Mouse (Mus musculus) megakaryocyte-erythroid progenitor cell, adult 5-6 weeks (primary cell): ENCODE measurements around the gene Tspan11. TPM values are rescaled to one million over a fixed set of nuclear protein-coding genes. Genes with fewer than 3 reads are reported as not detected.

Experiments
- ATAC-seq: replicated peaks from 2 replicates; pipeline ENCODE4 v1.8.0; 2016; ENCODE audit warnings: mild to moderate bottlenecking, inconsistent platforms; ENCODE audit not compliant: severe bottlenecking, poor library complexity, low FRiP score, low TSS enrichment
- total RNA-seq, 2 experiments: library from RNA; stranded (forward) in 1 of 2; stranded (reverse) in 1 of 2; fragments of 200-1000, 215-1000 nt in 1 of 2; fragments of >200 nt in 1 of 2; fragmentation: Nextera tagmentation in 1 of 2; gene quantifications; 2 replicates each; pipeline ENCODE4 v1.2.3; 2014 to 2017

Gene Tspan11
- total RNA-seq (2014; fragmentation: Nextera tagmentation) (not detected in 2 replicates), total RNA-seq (2017) (not detected in 2 replicates)

DNA sequence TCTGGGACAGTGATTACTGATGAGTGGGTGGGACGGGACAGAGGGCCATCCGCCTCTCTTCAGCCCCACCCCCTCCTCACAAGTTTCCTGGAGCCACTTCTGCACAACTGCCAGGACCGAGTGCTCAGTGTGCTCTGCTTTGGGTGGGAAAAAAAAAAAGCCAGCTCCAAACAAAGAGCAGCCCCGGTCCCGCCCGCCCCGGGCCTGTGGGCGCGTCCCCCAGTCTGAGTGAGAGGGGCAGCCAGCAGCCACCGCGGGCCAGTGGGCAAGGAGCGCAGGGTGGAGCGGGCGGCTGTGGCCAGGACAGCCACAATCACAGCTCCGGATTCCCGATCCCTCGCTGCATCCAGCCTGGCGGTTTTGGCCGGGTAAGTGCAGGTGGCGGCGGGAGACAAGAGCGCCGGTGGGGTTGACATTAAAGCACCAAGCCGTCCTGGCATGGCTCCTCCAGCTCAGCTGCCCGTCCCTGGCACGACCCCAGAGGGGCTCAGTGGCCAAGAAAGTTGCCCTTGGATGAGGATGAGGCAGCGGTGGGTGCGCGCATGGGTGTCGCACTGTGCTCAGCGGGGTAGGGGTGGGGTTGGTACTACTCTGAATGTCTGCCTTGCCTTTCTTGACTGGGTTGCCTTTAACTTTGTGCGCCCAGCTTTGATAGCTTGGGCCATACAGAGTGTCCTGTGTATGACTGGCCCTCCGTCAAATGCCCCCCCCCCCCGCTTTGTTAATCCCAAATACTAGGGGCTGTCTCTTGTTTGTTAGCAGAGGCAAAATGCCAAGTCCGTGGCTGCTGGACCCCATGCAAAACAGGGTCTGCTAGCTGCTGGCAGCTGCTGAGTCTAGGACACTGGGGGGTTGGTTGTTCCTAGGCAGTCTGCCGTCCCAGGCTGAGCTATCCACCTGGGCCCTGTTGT is at the start of gene Tspan11:
Gene Tspan11, plus strand, starts transcription at position 79 of the 911 bp plus-strand sequence.
- no peak for ATAC-seq

DNA sequence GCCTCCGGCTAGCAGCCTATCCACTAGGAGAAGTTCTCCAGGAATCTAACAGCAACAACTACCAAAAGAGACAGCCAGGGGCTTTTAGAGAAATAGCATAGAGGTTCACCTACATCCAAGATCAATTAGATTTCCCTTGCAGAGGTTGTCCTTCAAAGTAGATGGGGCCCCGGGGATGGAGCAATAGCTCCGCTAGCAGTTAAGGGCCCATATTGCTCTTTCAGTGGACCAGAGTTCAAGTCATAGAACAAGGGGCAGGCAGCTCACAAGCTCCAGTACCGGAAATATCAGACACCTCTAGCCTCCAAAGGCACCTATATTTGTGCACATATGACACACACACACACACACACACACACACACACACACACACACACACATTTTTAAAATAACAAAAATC is 49.5 kb upstream of the Tspan11 start:
- no peak for ATAC-seq

DNA sequence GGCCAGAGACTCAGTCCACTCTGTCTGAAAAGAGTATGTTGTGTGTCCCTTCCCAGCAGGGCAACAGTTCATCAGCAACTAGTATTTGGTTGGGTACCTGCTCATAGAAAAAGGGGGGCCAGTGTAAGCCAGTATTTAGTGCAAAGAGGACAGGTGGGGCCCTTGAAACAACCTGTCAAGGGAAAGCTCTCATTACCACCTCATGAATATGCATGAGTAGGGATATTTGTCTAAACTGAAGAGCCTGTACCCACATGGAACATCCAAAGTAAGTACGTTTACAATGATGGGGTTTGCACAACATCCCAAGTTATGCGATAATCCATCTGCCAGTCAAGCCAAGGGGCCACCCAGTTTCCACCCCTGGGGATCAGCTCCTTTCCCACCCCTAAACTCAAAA is 47.9 kb upstream of the Tspan11 start:
- ATAC-seq = no peak

DNA sequence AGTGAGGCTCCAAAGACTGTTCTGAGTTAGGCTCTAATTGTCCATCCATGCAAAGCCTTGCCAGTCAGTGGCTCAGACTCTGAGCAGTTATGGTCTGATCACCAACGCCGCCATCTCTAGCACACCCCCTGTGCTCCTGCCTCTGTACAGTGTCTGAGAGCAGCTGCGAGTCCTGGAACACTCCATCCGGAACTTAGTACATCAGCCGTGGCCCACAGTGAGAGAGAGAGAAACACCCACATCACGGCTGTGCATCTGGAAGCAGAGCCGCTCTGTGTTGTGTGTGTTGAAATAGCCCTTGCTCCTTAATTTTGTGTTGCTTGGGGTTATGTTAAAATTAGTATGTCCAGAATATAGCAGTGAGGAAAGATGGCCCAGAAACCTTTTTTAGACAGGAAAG is 47.2 kb upstream of the Tspan11 start:
- ATAC-seq = no peak

DNA sequence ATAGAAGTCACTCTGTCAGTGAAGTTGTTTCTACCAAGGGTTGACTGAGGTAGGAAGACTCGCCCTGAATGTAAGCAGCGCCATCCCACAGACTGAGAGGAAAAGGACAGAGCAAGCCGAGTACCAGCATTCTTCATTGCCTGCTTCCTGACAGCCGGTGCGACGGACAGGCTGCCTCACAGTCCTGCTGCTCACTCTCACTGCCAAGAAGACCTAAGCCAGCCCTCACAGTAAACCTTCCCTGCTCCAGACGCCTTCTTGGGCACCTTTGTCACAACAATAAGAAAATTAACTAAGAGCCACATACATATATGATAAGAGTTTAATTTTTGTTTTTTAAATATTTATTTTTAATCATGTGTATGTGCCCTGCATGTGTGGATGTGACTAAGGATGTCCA is 46.1 kb upstream of the Tspan11 start:
- no peak for ATAC-seq

DNA sequence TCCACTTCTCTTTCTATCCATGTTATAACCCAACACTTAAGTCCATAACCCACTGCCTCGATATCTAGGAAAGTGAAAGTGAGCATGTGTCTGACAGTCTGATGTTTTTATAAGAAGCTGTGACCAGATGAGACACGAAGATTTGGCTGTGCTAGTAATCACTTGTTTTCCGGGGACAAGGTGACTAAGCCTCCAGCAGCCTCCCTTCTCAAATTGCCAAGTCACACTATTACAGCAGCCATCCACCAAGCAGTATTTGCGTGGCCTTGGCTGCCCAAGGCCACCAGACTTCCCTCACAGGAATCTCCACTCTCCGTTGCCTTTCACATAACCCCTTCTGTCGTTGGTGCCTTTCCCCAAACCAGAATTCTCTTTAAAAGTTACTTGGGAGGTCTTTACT is 40.9 kb upstream of the Tspan11 start:
- no peak for ATAC-seq

DNA sequence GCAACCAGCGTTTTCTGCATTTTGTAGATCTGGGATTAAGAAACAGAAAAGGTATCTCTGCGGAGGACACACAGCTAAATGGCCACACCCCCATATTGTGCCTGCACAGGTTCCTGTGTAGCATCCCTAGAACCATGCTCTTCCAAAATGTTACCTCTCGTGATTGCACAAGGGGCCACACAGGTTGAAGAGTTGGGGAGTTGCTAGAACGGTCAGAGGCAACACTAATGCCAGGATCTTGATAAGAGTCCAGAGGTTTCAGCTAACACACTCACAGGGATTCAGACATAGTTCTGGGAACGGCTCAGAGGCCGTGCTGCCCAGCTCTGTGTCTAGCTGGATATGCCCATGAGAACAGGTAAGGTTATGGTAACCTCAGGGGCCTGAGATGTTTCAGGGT is 37.9 kb upstream of the Tspan11 start:
- ATAC-seq = no peak

DNA sequence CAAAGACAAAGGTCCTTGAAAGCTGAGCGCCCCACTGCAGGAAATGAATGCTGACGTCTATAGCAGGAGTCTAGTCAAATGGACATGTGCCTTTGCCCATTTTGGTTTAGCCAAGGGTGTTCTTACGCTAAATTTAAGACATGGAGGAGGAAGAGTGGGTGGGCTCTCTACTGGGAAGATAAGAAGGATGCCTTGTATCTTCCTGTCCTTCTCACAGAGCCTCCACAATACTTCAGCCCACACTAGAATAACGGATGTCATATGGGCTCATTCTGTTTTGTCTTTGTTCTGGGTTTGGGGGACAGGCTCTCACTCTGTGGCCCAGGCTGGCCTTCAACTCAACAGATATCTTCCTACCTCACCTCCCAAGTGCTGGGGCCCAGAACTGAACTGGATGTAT is 35.8 kb upstream of the Tspan11 start:
- ATAC-seq = no peak

DNA sequence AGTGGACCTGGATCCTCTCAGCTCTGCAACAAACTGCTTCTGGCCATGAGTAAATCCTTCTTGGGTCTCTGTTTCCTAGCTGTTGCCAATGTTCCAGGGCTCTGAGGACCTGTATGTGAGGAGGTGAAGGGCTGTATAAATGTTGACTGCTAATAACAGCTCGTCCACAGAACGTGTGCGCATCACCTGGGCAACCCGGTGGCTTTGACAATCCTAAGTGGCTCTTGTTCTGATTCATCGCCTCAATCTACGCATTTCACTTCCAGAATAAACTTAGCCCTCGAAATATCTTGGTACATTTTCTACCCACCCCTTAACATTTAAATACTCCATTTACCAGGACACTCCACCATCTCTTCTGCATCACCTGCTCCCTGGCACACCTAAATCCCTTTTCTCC is 34.1 kb upstream of the Tspan11 start:
- ATAC-seq = no peak

DNA sequence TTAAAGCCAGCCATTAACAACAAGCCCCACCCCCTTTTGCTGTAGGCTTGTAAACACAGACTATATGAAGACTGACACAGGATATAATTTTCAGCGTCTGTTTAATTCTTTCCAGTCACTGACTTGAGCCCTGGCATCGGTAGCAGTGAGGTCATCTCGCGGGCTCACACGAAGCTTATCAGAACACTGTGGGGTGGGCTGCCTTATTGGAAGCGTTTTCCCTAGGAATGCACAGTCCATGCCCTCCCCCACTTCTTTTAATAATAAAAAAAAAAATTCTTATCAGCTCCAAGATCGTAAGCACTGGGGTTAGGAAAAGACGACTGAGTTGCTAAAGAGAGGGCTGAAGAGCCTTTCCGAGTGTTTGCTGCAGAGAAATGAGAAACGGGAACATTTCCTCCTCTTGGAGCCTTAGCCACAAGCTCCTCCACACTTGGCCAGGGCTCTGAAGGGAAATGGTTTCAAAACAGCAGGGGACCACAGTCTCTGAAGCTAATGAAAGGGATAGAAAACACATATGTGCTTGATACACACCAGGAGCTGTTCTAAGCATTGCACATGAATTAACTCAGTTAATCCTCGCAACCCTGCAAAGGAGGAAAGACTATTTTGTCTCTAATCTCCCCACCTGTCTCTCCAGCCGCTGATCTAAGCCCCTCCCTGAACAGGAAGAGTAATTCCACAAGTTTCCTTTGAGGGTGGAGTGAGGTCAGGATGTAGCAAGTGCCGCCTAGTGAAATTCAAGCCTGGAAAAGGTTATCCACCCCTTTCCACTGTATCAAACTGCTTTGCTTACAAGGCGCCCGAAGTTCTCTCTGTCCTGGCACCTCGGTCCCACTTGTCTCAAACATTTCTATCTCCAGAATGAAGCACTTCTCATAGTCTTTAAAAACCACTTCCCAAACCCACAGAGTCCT is 33.4 kb upstream of the Tspan11 start:
- ATAC-seq = no peak

DNA sequence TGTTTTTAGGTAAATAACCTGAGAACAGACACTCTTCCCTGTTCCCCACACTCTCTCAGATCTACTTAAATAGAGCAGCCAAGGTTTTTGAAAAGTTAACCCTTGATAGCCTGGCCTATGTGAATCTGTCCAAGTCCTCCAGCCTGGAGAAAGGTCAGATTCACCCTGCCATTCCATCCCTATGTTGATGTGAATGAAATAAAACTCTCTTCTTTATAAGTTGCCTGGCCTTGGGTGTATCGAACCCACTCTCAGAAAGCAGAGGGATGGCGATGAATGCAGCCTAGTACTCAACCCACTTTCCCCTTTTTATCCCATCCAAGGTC is 32.7 kb upstream of the Tspan11 start:
- ATAC-seq = no peak

DNA sequence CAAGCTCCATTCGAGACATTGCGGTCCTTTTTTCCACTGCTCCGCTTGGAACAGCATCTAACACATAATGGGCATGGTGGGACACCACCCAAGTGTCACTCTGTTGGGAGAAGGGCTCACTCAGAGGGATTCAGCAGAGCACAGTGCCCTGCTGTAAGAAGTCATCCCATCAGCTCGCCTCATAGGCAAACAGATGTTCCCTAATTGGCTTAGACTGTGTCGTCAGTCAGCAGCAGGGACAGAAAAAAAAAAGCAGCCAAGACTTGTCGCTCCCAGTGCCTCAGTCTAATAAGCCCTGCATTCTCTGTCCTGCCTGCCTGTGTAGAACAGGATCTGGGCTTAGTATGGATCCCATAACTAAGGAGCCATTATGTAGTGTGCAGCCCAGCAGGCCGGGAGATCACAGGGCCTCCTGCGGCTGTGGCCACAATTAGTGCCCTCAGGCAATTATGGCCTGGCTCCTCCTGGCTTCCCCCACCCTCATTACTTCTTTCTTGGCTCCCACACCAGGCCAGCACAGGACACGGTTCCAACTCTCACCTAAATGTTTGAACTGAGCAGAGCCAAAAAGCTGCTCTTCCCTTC is 31.6 kb upstream of the Tspan11 start:
- no peak for ATAC-seq

DNA sequence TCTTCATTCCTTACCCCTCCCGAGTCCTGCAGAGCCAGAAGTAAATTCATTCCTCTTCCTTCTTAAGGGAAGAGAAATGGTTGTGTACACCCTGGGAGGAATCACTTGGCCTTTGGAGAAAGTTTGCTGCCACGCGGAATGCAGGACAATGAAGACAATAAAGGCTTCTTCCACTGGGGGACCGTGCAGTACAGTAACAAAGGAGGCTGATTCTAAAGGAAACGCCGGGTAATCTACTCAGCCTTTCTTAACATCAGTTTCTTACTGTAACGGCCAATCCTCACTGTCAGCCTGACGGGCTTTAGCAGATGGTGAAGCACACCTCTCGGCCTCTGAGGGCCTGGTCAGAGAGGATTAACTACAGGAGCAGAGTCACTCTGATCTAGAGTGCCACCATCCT is 25.4 kb upstream of the Tspan11 start:
- ATAC-seq = no peak

DNA sequence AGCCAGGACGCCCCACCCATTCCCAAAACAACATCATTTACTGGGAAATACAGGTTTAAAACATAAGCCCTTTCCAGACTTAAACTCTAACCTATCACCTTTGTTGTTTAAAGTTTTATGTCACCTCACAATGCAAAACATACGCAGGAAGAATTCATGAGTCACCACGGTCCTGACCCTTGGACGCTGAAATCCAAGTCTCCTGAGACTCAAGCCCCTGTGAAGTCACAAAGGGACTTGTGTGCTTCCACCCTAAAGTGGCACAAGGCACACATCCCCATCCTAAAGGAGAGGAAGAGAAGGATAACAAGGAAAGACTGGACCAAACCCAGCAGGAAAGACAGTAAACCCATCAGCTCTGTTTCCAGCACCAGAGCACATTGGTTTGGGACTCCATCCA is 22.0 kb upstream of the Tspan11 start:
- no peak for ATAC-seq

DNA sequence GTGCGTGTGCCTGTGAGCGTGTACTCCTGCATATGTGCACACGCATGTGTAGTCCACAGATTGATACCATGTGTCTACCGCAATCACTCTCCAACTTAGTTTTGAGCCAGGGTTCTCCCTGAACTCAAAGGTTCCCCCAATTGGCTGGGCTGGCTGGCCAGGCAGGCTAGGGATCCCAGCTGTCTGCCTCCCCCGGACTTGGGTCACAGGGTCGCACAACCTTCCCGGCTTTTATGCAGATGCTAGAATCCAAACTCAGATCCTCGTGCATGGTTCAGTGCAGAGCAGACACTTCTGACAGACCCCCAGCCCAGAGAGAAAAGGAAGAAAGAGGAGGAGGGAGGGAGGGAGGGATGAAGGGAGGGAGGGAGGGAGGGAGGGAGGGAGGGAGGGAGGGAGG is 18.8 kb upstream of the Tspan11 start:
- no peak for ATAC-seq

DNA sequence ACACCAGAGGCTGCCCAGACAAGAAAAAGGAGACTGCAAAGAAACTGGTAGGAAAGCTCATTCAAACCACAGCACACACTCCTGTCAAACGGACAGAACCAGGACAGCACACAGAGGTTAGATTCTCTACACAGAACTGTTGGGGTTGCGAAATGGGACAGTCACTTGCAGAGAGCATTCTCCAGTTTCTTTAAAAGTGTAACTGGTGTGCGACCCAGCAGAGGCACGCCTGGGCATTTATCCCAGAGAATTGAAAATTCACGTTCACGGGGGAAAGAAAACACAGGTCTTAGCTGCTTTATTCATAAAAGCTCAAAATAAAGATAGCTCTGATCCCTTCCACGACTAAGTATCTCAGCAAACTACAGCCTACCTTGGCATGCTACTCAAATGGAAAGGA is 18.3 kb upstream of the Tspan11 start:
- no peak for ATAC-seq

DNA sequence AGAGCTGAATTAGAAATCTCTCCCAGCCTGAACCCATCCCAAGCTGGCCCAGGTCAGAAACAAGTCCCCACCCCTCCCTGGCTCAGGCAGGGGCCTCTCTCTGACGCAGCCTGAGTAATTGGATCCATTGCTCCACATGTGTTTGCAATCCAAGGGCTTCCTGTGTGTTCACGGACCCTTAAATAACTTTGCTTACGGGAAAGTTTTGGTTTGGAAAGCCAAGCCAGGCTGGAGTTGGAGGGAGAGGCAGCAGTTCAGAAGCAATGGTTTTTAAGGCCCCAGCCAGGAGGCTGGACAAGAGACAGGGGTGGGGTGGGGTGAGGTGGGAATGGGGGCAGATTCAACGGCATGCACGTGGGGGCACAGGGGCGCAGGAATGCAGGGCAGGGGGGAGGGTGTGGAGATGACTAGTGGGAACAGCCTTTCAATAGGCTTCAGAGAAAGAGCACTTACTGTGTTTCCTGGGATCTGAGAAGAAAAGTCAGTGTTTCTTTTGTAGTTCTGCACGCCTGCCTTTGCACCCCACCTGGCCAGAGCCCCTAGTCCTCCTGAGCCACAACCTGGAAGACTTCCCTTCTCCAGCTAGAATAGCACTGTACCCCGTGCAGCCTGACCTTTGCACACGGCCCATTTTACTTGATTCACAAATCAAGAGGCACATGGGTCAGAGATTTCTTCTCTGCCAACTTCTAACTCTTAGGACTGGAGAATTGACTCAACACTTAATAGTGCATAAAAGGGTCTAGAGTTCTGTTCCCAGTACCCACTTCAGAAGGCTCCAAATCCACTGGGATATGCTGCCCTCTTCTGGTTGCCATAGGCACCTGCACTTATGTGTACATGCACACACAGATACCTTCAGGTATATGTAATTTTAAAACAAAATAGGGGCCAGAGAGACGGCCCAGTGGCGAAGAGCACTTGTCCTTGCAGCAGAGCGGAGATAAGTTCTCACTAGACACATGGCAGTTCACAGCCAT is 16.8 kb upstream of the Tspan11 start:
- ATAC-seq = no peak

DNA sequence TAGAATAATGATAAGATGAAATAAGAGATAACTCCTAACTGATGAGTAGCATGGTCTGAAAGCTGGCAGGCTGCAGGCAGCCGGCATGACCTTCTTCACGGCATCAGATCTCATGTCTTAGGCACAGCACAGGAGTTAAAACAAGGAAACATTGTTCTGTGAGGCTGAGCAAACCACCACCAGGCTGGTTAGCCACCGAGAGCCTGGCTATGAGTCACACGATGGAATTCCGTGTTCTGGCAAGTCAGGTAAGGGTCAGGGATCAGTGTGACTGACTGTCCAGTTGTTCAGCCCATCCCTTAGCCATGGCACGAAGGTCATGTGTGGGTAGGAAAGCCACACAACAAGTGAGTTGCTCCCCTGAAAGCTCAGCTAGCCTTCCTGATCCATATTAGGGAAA is 16.0 kb upstream of the Tspan11 start:
- no peak for ATAC-seq

DNA sequence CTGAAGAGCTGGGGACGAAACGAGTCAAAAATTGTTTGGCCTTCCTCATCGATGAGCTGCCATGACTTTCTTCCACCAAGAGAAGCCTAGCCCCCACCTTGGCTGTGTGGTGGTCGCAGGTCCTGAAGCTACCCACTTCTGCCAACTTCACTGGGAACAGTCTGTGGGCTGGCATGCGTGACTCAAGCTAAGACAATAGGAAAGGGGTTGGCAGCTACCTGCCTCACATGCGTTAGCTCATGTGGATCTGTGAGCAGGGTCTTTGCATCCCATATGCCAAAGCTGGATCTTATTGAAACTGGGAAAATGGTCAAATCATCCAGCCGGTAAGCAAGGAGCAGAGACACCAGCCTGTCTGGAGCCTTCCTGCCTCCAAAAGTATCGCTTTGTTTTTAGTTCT is 14.8 kb upstream of the Tspan11 start:
- ATAC-seq = no peak
